Comparison of ENCODE assay signal across 23 mouse cellular contexts in genomic region chr3:62725947-62726346, GRCm38 (mm10).
DNase-seq lines count a peak whose midpoint lies in the region; ATAC-seq and TF ChIP-seq lines count a peak whose summit lies in the region.
"Had no signal": no experiment of that assay in that cellular context is flagged by ENCODE, and none has a peak within 500 bp of the region (broad histone marks: within the 10 kb centered on the region; RNA-seq: fewer than 3 reads in every experiment).

No protein-coding gene starts in this region.

- H3K36me3 ChIP-seq in midbrain, embryonic 15.5 days (replicated peaks) = no peaks in the 10 kb centered on the region
- no peaks in the 10 kb centered on the region for H3K36me3 ChIP-seq in midbrain, embryonic 10.5 days
- no peaks in the 10 kb centered on the region for H3K36me3 ChIP-seq in forebrain, embryonic 14.5 days (ENCODE audit: control insufficient read depth, insufficient read depth, low read length)
- H3K36me3 ChIP-seq: embryonic facial prominence, embryonic 12.5 days; heart, embryonic 15.5 days; liver, embryonic 13.5 days had no signal

- H3K4me1 ChIP-seq in midbrain, embryonic 15.5 days = no peaks in the 10 kb centered on the region
- no peaks in the 10 kb centered on the region for H3K4me1 ChIP-seq in midbrain, embryonic 10.5 days
- H3K4me1 ChIP-seq in forebrain, embryonic 14.5 days (ENCODE audit: control insufficient read depth, insufficient read depth, low read length) = no peaks in the 10 kb centered on the region
- H3K4me1 ChIP-seq in olfactory bulb, adult 2 months (ENCODE audit: control insufficient read depth, insufficient read depth, low read length) = no peaks in the 10 kb centered on the region
- H3K4me1 ChIP-seq: embryonic facial prominence, embryonic 12.5 days; heart, embryonic 15.5 days; liver, embryonic 13.5 days; megakaryocyte, embryonic 14.5 days had no signal

- no peaks in the 10 kb centered on the region for H3K27me3 ChIP-seq in midbrain, embryonic 15.5 days (replicated peaks)
- H3K27me3 ChIP-seq in midbrain, embryonic 10.5 days (ENCODE audit: low read depth, poor library complexity, severe bottlenecking) = no peaks in the 10 kb centered on the region
- H3K27me3 ChIP-seq in forebrain, embryonic 14.5 days (replicated peaks; ENCODE audit: control insufficient read depth, insufficient read depth, low read length) = no peaks in the 10 kb centered on the region
- H3K27me3 ChIP-seq: embryonic facial prominence, embryonic 12.5 days; heart, embryonic 15.5 days; liver, embryonic 13.5 days; megakaryocyte, embryonic 14.5 days had no signal

- H3K4me2 ChIP-seq in midbrain, embryonic 15.5 days = no peak overlapping the region
- H3K4me2 ChIP-seq in forebrain, embryonic 14.5 days (ENCODE audit: low read length) = no peak overlapping the region
- H3K4me2 ChIP-seq: embryonic facial prominence, embryonic 12.5 days; heart, embryonic 15.5 days; liver, embryonic 13.5 days had no signal

- H3K4me3 ChIP-seq in midbrain, embryonic 15.5 days = no peak overlapping the region
- no peak overlapping the region for H3K4me3 ChIP-seq in midbrain, embryonic 10.5 days
- H3K4me3 ChIP-seq in forebrain, embryonic 14.5 days (ENCODE audit: low read depth, low read length) = no peak overlapping the region
- no peak overlapping the region for H3K4me3 ChIP-seq in olfactory bulb, adult 2 months (ENCODE audit: insufficient read depth, low read depth, low read length)
- H3K4me3 ChIP-seq: embryonic facial prominence, embryonic 12.5 days; heart, embryonic 15.5 days; liver, embryonic 13.5 days; megakaryocyte, embryonic 14.5 days had no signal

- H3K27ac ChIP-seq in midbrain, embryonic 15.5 days = no peak overlapping the region
- no peak overlapping the region for H3K27ac ChIP-seq in midbrain, embryonic 10.5 days (replicated peaks)
- H3K27ac ChIP-seq in forebrain, embryonic 14.5 days (ENCODE audit: low read depth, low read length) = no peak overlapping the region; the same call in 1 of the 2 replicates
- 0 out of 2 replicates have a peak overlapping the region, but pooled peaks have one; percentile 62 for H3K27ac ChIP-seq in olfactory bulb, adult 2 months (ENCODE audit: insufficient read depth, low read depth, low read length)
- H3K27ac ChIP-seq: embryonic facial prominence, embryonic 12.5 days; heart, embryonic 15.5 days; liver, embryonic 13.5 days; stomach, postnatal 0 days had no signal

- DNase-seq in frontal cortex, postnatal 36 days (ENCODE audit: low spot score in 2 of 2) = no peak
- no peak for DNase-seq in midbrain, embryonic 10.5 days (ENCODE audit: low spot score)
- DNase-seq in forebrain, embryonic 14.5 days (ENCODE audit: low spot score) = peak; percentile 55
- no peak for DNase-seq in lung, postnatal 4 days
- DNase-seq in right cerebral cortex, adult 2 months (ENCODE audit: low spot score in 2 of 2) = no peak
- DNase-seq: adrenal gland, postnatal 10 days; cerebellum, adult 11 months; cerebellum, adult 9-11 months; heart, postnatal 4 days; kidney, adult 18-20 months; layer of hippocampus, adult 9-11 months; liver, embryonic 13.5 days; lung, adult 2 months; right cerebral cortex, postnatal 14 days; thymus, adult 2 months had no signal

- no peak for TF ChIP-seq POLR2A in olfactory bulb, adult 2 months (IDR thresholded peaks at IDR 0.05; ENCODE audit: insufficient read depth, low read depth, low read length)

- ATAC-seq in frontal cortex, adult (ENCODE audit: low TSS enrichment) = peak; percentile 55; the same call in 1 of the 2 replicates
- ATAC-seq in midbrain, embryonic 15.5 days (replicated peaks) = 0 out of 2 replicates have a peak, but pooled peaks have one; percentile 45
- peak; percentile 71 for ATAC-seq in forebrain, embryonic 14.5 days
- ATAC-seq: inflammation-experienced regulatory T-cells, adult 6 months had no signal

- no peak for TF ChIP-seq CTCF in olfactory bulb, adult 2 months (IDR thresholded peaks at IDR 0.05; ENCODE audit: insufficient read depth, low read depth, low read length)

- WGBS in midbrain, embryonic 15.5 days = 66% methylated on average over 8 of the region's 8 CpGs
- WGBS in midbrain, embryonic 10.5 days = 87% methylated on average over 8 of the region's 8 CpGs
- WGBS in forebrain, embryonic 14.5 days = 28% methylated on average over 8 of the region's 8 CpGs
- 26% methylated on average over 8 of the region's 8 CpGs for WGBS in olfactory bulb, adult 2 months

- H3K9ac ChIP-seq in midbrain, embryonic 15.5 days = no peak overlapping the region
- H3K9ac ChIP-seq in forebrain, embryonic 14.5 days (ENCODE audit: low read length) = no peak overlapping the region
- H3K9ac ChIP-seq: embryonic facial prominence, embryonic 12.5 days; heart, embryonic 15.5 days; liver, embryonic 13.5 days had no signal

- H3K9me3 ChIP-seq in midbrain, embryonic 15.5 days = no peaks in the 10 kb centered on the region
- no peaks in the 10 kb centered on the region for H3K9me3 ChIP-seq in midbrain, embryonic 10.5 days (replicated peaks)
- no peaks in the 10 kb centered on the region for H3K9me3 ChIP-seq in forebrain, embryonic 14.5 days (replicated peaks; ENCODE audit: control insufficient read depth, low read length)
- H3K9me3 ChIP-seq: embryonic facial prominence, embryonic 12.5 days; heart, embryonic 15.5 days; liver, embryonic 13.5 days; megakaryocyte, embryonic 14.5 days had no signal
